Mouse (Mus musculus): ENCODE measurements around the gene Ablim2. TPM values are rescaled to one million over a fixed set of nuclear protein-coding genes. Genes with fewer than 3 reads are reported as not detected.

Gene Ablim2
- 3.0 and 4.0 TPM in 2 replicates for total RNA-seq (2021)
- long read RNA-seq, experiment 1, partial matches to known transcripts, result 2 of 2 reads
- long read RNA-seq, experiment 1, other reads (novel, unspliced or antisense), result 0 of 2 reads
- long read RNA-seq, experiment 2, partial matches to known transcripts, result 1 of 3 reads
- long read RNA-seq, experiment 2, other reads (novel, unspliced or antisense), result 2 of 3 reads

DNA sequence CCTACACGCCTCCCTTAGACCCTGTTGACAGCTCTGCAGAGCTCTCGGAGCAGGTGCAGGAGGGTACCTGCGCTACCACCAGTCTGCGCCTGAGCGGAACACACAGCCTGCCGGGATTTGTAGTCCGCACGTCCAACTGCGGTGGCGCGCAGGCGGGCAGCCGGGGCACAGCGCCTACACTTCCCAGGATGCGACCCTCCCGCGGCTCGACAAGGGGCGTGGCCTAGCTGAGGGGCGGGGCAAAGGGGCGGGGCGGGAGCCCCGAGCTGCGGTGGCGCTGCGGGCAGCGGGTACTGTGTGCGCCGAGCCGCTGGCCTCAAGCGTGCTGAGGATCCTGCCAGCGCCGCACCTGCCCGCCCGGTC is at the start of gene Ablim2:
TSS of gene Ablim2 (plus strand) at position 242 of the 363 bp plus-strand sequence.
- DNase-seq, result peak; percentile 94

DNA sequence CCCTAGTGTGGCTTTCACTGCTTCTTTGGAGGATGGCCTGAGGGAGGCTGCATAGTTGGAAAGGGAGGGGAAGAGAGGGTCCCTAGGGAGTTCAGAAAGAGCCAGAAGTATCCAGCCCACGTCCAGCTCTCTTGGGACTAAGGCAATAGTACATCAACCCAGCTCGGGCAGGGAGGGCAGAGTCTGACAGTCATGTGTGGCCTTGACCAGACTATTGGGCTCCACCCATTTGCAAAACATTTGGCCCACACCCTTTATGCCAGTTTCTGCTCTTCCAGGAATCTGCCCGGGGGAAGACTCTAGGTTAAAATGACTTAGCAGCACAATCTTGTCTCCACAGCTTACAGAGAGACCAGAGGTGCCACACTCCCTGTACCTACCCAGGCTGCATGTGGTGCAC is 47.2 kb upstream of the Ablim2 start:
- DNase-seq, result peak; percentile 82

DNA sequence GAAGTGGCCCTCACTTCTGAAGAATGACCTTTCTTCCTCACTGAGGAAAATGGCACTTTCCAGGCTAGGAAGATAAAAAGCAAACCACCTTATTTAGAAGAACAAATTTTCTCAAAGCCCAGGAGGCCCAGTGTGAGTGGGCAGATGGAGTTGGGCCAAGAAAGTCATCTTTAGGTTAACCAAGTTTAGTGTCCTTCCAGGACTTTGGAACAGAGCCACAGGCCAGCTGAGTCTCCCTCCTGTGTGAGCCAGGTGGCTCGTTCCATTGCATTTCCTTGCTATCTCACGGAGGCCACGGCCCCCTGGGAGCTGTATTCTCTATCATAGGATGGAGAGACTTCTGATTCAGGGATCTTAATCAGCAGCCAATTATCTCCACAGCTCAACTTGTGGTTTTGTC is 46.7 kb upstream of the Ablim2 start:
- DNase-seq, result no peak

DNA sequence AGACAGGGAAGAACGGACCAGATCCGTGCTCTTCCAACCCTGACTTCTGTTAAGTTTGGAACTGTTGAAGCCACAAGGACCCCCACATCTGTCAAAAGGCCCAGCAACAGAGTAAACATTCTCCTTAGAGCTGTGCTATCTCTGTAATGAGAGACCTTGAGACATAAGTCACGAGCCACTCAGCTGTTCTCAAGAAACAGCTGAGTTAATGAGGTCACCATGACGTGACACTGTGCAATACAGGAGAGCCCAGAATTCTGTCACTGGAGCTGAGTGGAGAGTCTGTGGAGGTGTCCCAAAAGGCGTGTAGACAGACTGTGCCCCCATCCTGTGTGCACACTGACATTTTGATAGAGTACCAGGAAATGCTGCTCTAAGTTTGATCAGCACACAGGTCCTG is 45.2 kb upstream of the Ablim2 start:
- no peak for DNase-seq

DNA sequence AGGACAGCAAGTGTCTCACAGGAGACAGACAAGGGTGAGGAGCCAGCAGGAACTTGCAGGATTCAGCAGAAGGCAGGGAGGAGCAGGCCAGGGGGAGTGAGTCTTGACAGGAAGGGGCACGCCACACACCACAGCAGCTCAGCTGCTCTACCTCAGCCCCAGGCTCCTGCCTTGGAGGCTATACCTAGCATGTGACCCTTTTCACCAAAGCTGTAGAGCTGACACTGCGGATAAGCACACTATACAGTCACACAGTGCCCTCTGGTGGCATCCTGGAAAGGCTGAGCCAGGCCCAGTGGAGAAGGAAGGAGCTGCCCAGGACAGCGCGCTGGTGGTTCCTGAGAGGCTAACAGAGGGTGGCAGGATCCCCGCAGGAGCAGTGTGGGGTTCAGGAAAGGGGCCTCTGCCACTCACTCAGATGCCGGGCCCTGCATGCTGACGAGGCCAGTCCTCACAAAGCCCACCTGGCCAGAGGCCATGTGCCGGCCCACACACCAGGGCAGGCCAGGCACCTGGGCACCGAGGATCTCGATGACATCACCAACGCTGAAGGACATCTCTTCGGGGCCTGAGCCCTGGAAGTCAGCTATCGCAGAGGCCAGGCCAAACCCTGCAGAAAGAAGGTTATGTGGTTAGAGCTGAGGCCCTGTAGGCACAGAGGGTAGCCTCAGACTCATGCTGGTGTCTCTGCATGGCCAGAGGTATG is 43.9 kb upstream of the Ablim2 start:
- peak; percentile 88 for DNase-seq

DNA sequence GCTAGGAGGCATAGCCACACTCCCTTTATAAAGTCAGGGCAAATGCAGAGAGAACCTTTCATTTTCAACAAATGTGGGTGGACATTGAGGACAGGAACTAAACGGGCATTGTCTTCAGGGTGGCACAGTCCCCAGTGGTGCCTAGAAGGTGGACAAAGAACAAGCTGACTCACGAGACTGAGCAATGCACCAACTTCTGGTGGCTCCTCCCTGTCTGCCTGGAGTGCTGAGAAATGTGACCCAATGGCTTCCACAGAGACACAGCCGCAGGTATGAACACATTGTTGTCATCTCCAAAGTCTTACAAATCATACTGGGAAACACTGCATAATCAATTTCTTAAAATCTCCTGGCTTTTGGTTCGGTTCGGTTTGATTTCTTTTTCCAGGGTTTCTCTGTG is 40.2 kb upstream of the Ablim2 start:
- DNase-seq, result peak; percentile 45

DNA sequence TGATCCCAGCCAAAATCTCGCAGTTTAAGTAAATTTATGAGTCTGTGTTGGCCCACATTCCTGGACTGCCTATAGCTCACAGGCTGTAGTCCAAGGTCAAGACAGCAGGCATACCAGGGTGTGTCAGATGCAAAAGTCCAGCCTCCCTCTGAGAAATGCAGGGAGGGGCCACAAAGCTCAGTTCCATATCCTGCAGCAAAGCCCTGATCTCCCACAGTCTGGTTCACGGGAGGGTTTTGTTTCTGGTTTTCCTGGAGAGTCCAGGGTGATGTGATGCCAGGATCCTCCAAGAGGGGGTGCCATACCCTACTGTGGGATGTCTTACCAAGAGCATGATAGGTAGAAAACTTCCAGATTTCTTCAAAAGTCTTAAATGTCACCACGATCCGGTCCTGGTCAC is 39.7 kb upstream of the Ablim2 start:
- peak; percentile 79 for DNase-seq

DNA sequence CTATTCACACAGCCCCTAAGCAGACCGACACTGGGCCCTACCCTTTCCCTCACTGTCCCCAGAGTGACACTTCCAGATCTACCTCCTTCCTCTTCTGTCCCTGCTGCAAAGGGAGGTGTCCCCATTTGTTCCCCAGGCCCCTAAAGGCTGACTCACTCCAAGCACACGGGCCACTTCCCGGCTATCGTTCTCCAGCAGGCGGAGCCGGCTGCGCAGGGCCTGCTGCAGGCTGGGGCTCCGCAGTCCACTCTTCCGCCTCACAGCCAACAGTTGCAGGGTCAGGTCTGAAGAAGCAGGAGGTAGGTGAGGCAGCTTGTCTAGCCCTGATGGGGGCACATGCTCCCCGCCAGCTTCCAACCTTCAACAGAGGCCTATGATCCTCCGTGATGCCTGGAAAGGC is 38.9 kb upstream of the Ablim2 start:
- DNase-seq, result no peak

DNA sequence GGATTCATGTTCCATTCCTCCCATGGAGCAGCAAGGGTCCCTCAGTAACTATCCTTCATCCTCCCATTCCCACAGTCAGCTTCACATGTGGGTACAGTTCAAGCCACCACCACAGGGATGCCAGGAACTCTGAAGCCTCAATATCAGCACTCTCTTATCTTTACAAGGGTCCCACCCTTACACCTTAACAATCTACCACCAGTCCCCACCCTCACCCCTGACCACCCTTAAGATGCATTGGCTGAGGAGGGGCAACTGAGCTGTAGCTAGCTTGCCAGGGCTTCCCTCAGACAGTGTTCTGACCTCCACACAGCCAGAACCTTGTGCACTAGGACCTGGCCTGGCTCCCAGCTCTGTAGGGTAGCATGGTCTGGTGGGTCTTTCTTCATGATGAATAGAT is 38.3 kb upstream of the Ablim2 start:
- no peak for DNase-seq

DNA sequence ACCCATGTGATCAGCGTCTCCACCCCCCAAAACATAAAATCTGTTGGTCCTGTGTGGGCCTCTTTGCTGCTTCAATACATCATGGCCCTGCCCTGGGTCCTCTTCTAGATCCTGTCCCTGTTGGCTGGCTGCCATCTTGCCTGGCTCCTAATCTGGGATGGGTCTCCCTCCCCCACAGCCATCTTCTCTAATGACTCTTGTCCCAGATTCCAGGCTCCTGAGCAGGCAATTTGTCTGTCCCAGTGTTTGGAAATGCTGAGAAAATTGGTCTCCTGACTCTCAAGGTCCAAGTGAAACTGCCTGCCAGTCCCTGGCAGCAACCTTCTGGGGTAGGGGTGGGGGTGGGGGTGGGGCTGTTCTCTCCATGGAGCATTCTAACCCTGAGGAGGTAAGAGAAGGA is 37.8 kb upstream of the Ablim2 start:
- peak; percentile 70 for DNase-seq

DNA sequence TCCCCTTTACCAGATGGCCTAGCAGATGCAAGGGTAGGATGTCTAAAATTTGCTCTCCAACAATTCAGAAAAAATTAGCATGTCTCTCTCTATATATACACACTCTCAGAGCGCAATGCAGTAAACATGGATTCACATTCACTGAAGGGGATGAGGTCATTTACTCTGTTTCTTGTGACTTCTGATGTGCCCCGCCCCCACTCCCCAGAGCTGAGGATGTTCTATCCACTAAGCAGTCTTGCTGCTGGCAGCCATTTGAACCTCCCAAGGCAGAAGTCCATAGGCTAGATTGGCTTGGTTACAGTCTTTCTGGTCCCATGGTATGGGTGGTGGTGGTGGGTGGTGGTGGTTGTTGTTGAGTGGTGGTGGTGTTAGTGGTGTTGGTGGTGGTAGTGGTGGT is 35.7 kb upstream of the Ablim2 start:
- DNase-seq, result no peak

DNA sequence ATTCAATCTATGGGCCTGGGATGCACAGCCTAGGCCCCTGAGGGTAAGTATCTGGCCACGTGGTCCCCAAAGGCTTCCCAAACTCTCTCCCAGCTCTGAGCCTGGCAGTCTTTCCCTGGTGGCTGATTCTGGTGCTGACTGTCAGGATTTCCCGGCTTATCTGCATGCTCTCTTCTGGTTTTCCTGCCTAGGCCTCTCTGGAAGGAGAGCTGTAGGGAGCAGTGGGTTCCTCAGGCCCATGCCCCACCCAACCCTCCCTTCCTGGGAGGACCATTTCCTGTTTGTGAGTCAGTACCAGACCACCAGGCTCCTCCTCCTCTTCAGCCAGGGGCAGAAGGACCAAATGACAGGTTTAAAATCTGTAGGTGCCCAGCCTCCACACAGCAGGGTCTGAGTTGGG is 35.0 kb upstream of the Ablim2 start:
- peak; percentile 23 for DNase-seq

DNA sequence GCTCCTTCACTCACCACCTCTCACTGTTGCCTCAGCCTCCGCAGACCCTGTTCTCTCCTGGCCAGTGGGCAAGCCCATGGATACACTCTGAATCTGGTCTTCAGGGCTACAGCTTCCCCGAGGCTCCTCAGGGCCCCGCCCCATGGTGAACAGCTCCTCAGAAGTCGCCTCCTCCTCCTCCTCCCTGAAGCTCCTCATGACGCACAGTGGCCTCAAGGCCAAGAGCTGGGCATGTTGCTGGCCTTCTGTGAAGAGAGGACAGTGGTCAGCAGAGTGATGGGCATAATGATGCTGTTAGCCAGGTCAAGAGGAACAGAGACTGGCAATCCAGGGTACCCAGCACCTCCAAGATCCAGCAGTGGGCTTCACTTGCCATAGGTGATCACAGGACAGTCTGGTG is 33.8 kb upstream of the Ablim2 start:
- no peak for DNase-seq

DNA sequence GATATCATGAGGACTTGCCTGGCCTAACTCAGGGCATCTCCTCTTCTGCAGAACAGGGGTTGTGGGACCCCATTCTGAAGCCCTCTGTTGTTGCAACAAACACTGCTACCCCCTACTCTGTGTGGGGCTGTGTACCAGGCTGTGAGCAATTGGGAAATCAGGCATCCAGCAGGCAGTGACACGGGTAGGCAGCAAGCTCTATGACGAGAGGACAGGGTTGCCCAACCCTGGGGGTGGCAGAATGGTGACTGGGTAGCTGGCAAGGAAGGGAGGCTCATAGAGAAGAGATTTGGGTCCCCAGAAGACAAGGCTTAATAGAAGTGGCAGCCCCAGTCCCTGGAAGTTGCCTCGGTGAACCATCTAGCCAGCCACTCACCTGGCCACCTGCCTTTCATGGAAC is 31.8 kb upstream of the Ablim2 start:
- DNase-seq, result peak; percentile 39

DNA sequence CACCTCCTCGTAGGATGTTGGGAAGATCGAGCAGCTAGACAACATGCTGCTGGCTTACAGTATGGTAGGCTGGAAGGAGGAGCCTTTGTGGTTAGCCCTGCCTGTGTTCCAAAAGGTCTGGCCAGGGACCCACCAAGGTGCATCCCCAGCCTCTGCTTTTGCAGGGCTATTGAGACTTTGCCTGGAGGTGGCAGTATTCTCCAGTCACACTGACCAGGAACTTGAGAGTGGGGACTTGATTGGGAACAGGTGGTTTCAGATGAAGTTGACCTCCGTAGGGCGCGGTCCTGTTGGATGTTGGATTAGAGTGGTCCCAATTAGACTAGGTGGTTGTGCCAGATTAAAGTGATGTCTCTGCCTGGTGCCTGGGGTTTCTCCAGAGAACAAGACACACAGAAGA is 30.2 kb upstream of the Ablim2 start:
- peak; percentile 23 for DNase-seq

DNA sequence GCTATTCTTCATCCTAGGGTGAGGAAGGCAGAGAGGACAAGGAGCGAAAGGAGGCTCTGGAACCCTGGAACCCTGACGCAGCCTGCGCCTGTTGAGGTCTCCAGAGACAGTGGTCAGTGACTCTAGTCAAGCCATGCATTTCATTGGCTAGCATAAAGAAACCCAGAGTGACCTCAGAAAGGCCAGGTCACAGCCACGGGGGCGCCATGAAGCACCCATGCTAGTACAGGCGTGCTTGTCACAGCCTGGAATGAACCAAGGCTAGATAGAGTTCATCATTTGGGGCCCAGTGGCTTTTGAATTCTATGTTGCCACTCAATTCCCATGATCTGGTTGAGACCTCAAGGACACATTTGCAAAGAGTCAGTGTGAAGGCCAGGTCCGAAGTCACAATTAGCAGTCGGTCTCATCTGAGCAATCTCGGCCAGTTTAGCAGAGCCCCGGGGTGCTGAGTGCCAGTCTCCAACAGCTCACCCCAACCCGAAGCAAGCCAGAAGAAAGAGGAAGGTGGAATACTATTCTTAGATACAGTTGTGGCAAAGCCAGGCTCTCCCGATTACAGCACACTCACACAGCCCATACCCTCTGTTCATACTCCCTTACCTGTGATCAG is 29.2 kb upstream of the Ablim2 start:
- DNase-seq, result peak; percentile 31

DNA sequence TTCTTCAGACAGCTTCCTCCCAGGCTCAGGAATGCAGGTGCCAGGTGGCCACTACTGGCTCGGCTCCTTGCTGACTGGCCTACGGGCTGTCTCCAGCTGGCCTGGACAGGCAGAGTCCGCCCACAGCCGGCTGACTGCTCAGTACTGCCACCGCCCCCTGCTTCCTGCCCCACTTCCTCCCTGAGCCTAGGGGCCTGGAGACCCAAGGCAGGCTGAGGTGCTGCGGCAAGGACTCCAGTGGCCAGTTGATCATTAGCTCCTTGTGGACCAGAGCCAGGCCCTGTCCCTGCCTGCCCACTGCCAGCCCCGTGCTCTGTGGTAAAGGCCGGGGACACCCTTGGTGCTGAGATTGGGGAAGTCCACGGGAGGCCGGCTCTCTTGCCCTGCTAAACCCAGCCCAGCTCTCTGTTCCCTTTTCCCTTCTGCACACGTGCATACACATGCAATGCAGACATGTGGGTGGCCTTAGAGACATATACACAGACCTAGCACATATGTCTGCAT is 28.7 kb upstream of the Ablim2 start:
- peak; percentile 81 for DNase-seq

DNA sequence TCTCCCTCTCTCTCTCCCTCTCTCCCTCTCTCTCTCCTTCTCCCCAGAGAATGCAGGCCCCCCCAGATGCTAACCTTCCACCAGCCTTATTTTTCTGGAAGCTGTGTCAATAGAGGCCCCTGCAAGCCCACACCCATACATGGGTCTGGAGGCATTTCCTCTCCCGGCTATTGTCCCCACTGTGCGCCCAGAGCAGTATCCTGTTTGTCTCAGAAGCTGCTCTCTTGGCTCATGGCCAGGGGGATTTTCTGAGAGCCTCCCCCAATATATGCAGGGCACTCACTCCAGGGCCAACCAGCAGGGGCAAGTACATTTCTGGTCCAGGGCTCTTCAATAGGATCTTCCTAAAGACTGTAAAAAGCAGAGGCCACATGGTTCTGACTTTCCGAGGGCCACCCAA is 27.8 kb upstream of the Ablim2 start:
- peak; percentile 78 for DNase-seq

DNA sequence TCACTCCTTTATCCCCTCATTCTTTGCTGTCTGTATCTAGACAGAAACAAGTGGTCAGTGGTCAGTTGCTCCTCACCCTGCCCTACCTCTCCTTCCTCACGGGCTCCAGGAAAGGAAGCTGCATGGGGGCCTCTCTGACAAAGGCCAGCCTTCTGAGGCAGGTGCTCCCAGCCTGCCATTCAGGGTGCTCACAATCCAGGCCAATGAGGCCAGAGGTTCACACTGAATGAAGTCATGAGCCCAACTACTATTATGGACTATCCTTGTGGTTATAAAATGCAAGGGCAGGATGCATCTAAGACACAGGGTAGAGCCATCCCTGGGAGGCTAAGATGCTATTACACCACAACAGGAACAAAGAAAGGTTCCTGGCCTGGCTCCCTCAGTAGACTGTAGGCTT is 27.1 kb upstream of the Ablim2 start:
- DNase-seq, result no peak

DNA sequence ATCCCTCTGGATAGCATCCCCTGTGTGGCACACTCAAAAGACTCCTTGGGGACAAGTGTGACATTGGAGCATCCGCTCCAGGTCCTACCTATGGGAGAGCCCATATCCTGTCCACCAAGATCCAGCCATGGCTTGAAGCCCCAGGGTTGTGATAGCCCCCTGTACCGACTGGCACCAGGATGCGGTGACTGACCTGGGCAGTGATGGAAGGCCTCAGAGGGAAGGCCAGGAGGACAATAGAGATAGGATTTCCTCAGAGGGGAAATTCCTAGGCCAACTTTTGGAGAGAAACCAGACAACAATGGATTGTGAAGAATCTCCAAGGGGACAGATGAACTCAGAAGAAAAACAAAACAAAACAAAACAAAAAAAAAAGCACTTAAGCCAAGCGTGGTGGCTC is 26.7 kb upstream of the Ablim2 start:
- DNase-seq, result no peak

DNA sequence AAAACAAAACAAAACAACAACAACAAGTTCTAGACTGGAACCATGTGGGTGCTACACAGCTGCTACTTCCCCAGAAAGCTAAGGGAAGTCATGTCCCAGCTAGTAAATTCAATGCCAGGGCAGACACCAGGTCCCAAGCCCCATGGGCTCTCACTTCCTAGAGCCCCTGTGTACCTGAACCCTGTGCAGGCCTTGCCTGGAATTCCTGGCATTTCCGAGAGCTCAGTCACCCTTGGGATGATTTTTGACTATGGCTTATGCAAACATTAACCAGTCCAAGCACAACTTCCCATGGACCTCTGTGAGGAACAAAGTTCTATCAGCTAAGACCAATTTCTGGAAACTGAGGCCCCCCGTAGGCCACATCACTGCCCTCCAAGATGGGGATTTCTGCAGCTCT is 24.2 kb upstream of the Ablim2 start:
- no peak for DNase-seq

DNA sequence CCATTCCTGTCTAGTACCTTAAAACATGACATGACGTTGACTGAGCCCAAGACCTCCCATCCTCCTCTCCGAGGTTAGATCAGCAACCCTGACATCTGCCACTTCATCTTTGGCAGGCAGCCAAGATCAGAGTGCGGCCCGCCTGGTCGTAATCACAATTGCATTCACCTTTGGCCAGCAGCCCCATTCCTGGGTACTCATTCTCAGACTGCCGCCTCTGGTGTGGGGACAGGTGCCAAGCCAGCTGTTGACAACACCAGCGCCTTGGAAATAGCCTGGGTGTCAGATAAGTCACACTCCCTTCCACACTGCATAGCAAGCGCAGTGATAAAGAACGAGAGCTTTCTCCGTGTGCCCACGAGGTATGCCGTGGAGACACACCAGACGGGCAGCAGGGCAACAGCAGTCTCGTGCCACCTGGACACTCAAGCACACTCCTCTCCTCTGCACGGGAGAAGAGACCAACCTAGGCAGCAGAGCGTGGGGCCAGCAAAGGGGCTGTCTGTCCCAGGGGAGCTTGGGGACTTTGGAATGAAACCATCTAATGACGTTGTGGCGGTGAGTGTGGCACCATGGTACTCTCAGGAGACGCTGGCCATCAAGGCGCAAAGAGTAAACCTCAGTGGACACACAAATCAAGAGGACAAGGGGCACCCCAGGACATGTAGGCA is 20.3 kb upstream of the Ablim2 start:
- DNase-seq, result peak; percentile 78

DNA sequence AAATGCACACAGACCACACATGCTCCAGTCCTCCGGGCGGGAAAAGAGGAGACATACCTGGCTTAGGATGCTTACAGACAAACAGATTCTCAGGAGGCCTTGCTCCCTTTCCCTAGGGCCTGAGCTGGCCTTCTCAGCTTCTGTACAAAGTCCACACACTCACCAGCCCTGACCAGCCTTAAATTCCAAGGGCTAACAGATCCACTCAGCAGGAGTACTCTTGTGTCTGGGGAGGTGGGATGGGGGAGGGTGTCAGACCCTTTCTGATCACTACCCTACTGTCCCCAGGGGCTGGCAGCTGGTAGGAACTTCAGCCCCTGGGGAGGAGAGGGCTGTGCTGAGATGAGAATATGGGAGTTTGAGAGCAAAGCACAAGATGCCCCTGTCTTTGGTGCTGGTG is 18.7 kb upstream of the Ablim2 start:
- no peak for DNase-seq

All from adrenal gland, postnatal 14 days (tissue).